Mouse (Mus musculus) liver, adult 2 months (tissue): ENCODE data around the gene Myo18b. TPM values are rescaled to one million over a fixed set of nuclear protein-coding genes. Genes with fewer than 3 reads are reported as not detected.

Experiments
- DNase-seq: peaks from one replicate; pipeline ENCODE4 v3.0.0-alpha.2; 2011; ENCODE audit warnings: low read depth, low spot score; ENCODE audit errors: extremely low read depth
- H3K27ac ChIP-seq: fragments of 200-500 bp; replicated peaks from 2 replicates; pipeline ENCODE4 v1.5.1; 2012; ENCODE audit warnings: low read depth, mild to moderate bottlenecking, control low read depth, inconsistent platforms, low read length; ENCODE audit not compliant: insufficient read depth
- H3K27me3 ChIP-seq: fragments of 200-500 bp; 2 replicates; pipeline ENCODE4 v1.6.1; 2012; ENCODE audit warnings: mild to moderate bottlenecking, moderate library complexity, low read length, inconsistent platforms; ENCODE audit not compliant: control insufficient read depth, insufficient read depth
- H3K36me3 ChIP-seq: fragments of 200-500 bp; 2 replicates; pipeline ENCODE4 v1.6.1; 2012; ENCODE audit warnings: low read length, inconsistent platforms; ENCODE audit not compliant: control insufficient read depth, insufficient read depth
- H3K4me1 ChIP-seq: fragments of 200-500 bp; 2 replicates; pipeline ENCODE4 v1.6.1; 2011; ENCODE audit warnings: low read length; ENCODE audit not compliant: control insufficient read depth, insufficient read depth
- H3K4me3 ChIP-seq: fragments of 200-500 bp; 2 replicates; pipeline ENCODE4 v1.5.1; 2011; ENCODE audit warnings: low read depth, mild to moderate bottlenecking, control low read depth, low read length, moderate library complexity; ENCODE audit not compliant: insufficient read depth
- H3K79me2 ChIP-seq: fragments of 200-500 bp; 2 replicates; pipeline ENCODE4 v1.6.1; 2012; ENCODE audit warnings: inconsistent platforms, mild to moderate bottlenecking, low read length, moderate library complexity; ENCODE audit not compliant: control insufficient read depth, insufficient read depth
- H3K9ac ChIP-seq: fragments of 200-500 bp; 2 replicates; pipeline ENCODE4 v1.6.1; 2012; ENCODE audit warnings: low read depth, mild to moderate bottlenecking, control low read depth, inconsistent platforms, low read length
- CTCF ChIP-seq: fragments of 200-500 bp; IDR thresholded peaks from 2 replicates; pipeline ENCODE4 v1.5.1; 2011; ENCODE audit warnings: low read depth, low read length, control low read depth
- POLR2A ChIP-seq: fragments of 200-500 bp; IDR thresholded peaks from 2 replicates; pipeline ENCODE4 v1.6.1; 2011; ENCODE audit warnings: low read length, control low read depth; ENCODE audit not compliant: insufficient read depth; ENCODE audit errors: extremely low read depth
- WGBS: fragments of 180-500 bp; shearing (Covaris S2); methylation state at CpG from one replicate; pipeline ENCODE4 v1.1.7; 2018; 5-methylcytosine and 5-hydroxymethylcytosine counted together
- polyA plus RNA-seq: library from polyadenylated mRNA; depleted of rRNA; stranded (reverse); fragments of >200 nt; gene quantifications from 2 replicates; pipeline ENCODE4 v1.2.3, GENCODE M21; 2012
- total RNA-seq: library from RNA; depleted of rRNA; stranded (reverse); fragments of >200 nt; gene quantifications from 2 replicates; pipeline ENCODE4 v1.2.3, GENCODE M21; 2014

The Myo18b gene
- total and polyA plus RNA-seq, 2 experiments, result 0.04 to 0.28 TPM

- Histone ChIP-seq H3K9ac (no peak overlapping the region), H3K4me3 (no peak overlapping the region), H3K36me3 (no peaks in the 10 kb centered on the region), H3K4me1 (no peaks in the 10 kb centered on the region), H3K27me3 (no peaks in the 10 kb centered on the region), H3K79me2 (no peaks in the 10 kb centered on the region), H3K27ac (no peak overlapping the region)
- no peak for TF ChIP-seq CTCF
- TF ChIP-seq POLR2A, result no peak
- DNase-seq, result no peak
- 59% methylated on average over 7 of the region's 7 CpGs for WGBS
These were observed 7.5 kb downstream of the Myo18b start for GRCm38 (mm10) chr5:112888651-112889050.

- Histone ChIP-seq H3K4me1 (no peaks in the 10 kb centered on the region), H3K9ac (no peak overlapping the region), H3K27me3 (no peaks in the 10 kb centered on the region), H3K79me2 (no peaks in the 10 kb centered on the region), H3K4me3 (no peak overlapping the region), H3K27ac (no peak overlapping the region), H3K36me3 (no peaks in the 10 kb centered on the region)
- DNase-seq, result peak; percentile 25
- TF ChIP-seq CTCF, result no peak
- 62% methylated on average over 17 of the region's 17 CpGs for WGBS
These were observed 9.3 kb downstream of the Myo18b start for GRCm38 (mm10) chr5:112886687-112887491.

DNA sequence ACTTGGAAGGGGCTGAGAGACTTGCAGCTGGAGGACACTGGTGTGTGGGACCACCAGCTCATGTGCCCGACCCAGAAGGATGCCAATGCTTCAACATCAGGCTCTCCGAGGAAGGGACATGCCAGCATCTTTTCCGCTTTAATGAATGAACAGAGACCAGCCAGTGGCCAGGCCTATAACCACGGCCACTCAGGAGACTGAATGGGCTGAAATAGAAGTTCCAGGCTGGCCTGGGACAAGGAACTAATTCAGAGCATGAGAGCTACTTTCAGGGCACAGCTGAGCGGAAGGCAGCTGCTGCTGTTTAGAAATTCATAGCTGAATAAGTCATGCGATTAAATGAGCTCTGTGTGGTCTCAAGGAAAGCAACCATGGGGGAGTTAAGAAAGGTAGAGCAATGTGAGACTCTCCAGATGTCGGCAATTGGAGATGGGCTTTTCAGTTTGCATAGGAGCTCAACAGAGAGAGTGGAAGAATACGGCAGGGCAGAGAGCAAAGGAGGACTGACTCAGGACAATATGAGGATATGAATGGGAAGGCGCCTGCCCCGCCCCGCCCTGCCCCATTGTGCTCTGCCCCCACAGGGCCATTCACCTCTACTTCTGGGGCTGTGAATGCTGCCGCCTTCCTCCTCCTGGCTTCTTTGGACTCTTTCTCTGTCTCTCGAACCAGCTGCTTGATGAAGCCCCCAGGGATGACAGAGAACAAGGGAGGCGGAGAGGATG, 18.6 kb downstream of the Myo18b start:
- DNase-seq, result no peak
- H3K4me1 ChIP-seq, result no peaks in the 10 kb centered on the region
- no peaks in the 10 kb centered on the region for H3K79me2 ChIP-seq
- H3K9ac ChIP-seq, result no peak overlapping the region
- no peak overlapping the region for H3K27ac ChIP-seq
- no peaks in the 10 kb centered on the region for H3K27me3 ChIP-seq
- TF ChIP-seq CTCF (no peak), POLR2A (no peak)
- H3K4me3 ChIP-seq, result no peak overlapping the region
- WGBS, result 73% methylated on average over 14 of the region's 14 CpGs
- H3K36me3 ChIP-seq, result no peaks in the 10 kb centered on the region

GRCm38 (mm10) chr5:112876846-112877390, 19.2 kb downstream of the Myo18b start:
- TF ChIP-seq CTCF (peak; percentile 73), POLR2A (no peak)
- 27% methylated on average over 4 of the region's 4 CpGs for WGBS
- no peaks in the 10 kb centered on the region for H3K27me3 ChIP-seq
- no peaks in the 10 kb centered on the region for H3K4me1 ChIP-seq
- H3K4me3 ChIP-seq, result no peak overlapping the region
- H3K9ac ChIP-seq, result no peak overlapping the region
- peak; percentile 25 for DNase-seq
- H3K27ac ChIP-seq, result no peak overlapping the region
- H3K36me3 ChIP-seq, result no peaks in the 10 kb centered on the region
- H3K79me2 ChIP-seq, result no peaks in the 10 kb centered on the region

- Histone ChIP-seq H3K79me2 (no peaks in the 10 kb centered on the region), H3K27ac (no peak overlapping the region), H3K27me3 (no peaks in the 10 kb centered on the region), H3K9ac (no peak overlapping the region), H3K4me3 (no peak overlapping the region), H3K36me3 (no peaks in the 10 kb centered on the region), H3K4me1 (no peaks in the 10 kb centered on the region)
- WGBS, result 42% methylated on average over 6 of the region's 6 CpGs
- no peak for TF ChIP-seq POLR2A
- no peak for TF ChIP-seq CTCF
- DNase-seq, result no peak
These were observed 23.2 kb downstream of the Myo18b start for GRCm38 (mm10) chr5:112872999-112873398.

DNA sequence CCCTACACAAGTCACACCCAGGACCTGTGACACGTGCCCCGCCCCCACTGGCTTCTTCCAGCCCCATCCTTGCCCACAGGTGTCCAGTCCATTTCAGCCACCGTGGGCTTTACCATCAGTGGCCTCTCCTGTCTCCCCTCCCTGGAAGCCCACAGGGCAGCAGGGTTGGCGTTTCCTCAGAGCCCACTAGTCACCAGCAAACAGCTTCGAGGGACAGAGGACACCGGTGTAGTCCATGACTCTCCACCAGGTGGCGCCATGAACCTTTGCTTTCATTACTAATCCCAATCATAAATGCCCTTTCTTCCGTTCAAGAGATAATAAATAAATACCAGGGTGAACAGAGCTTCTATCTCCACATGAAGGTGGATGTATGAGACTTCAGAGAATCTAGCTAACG, 25.4 kb downstream of the Myo18b start:
- Histone ChIP-seq H3K27me3 (no peaks in the 10 kb centered on the region), H3K4me3 (no peak overlapping the region), H3K79me2 (no peaks in the 10 kb centered on the region), H3K27ac (no peak overlapping the region), H3K4me1 (no peaks in the 10 kb centered on the region), H3K9ac (no peak overlapping the region), H3K36me3 (no peaks in the 10 kb centered on the region)
- DNase-seq, result peak; percentile 37
- TF ChIP-seq CTCF, result peak; percentile 85
- no peak for TF ChIP-seq POLR2A
- 22% methylated on average over 9 of the region's 9 CpGs for WGBS
